Mouse (Mus musculus) monocyte, adult 5-6 weeks (primary cell): ENCODE results near the gene Cog7. TPM values are rescaled to one million over a fixed set of nuclear protein-coding genes. Genes with fewer than 3 reads are reported as not detected.

Experiments
- ATAC-seq: fragments of 153-309, 156-312 bp; replicated peaks from 2 replicates; pipeline ENCODE4 v1.8.0; 2017; ENCODE audit warnings: mild to moderate bottlenecking; ENCODE audit not compliant: low TSS enrichment, insufficient number of reproducible peaks, severe bottlenecking, poor library complexity, low FRiP score
- total RNA-seq: library from RNA; stranded (forward); fragments of 200-1000, 200-491, 200-594 nt; gene quantifications from 3 replicates; pipeline ENCODE4 v1.2.3, GENCODE M21; 2017

The Cog7 gene
- total RNA-seq, 1 experiment from 2014 or later, result 15.1 TPM

- peak; percentile 16 for ATAC-seq
Observed at GRCm38 (mm10) chr7:121961913-121962570, 19.5 kb downstream of the Cog7 start.

GRCm38 (mm10) chr7:121955802-121956201 is 25.7 kb downstream of the Cog7 start:
- ATAC-seq, result no peak

- no peak for ATAC-seq
Observed at GRCm38 (mm10) chr7:121954891-121955669, 26.4 kb downstream of the Cog7 start.

- ATAC-seq, result no peak
Observed at GRCm38 (mm10) chr7:121947513-121947912, 34.0 kb downstream of the Cog7 start.

- ATAC-seq, result no peak
Observed at GRCm38 (mm10) chr7:121946196-121946595, 35.3 kb downstream of the Cog7 start.

GRCm38 (mm10) chr7:121942371-121942770 is 39.1 kb downstream of the Cog7 start:
- ATAC-seq, result no peak

- ATAC-seq, result no peak
Observed at GRCm38 (mm10) chr7:121941640-121942039, 39.9 kb downstream of the Cog7 start.

GRCm38 (mm10) chr7:121941016-121941415 is 40.5 kb downstream of the Cog7 start:
- ATAC-seq, result no peak

GRCm38 (mm10) chr7:121939729-121940128 is 41.8 kb downstream of the Cog7 start:
- no peak for ATAC-seq

- no peak for ATAC-seq
Observed at GRCm38 (mm10) chr7:121939244-121939643, 42.3 kb downstream of the Cog7 start.

GRCm38 (mm10) chr7:121938124-121938891 is 43.2 kb downstream of the Cog7 start:
- ATAC-seq, result no peak

GRCm38 (mm10) chr7:121936861-121937630 is 44.5 kb downstream of the Cog7 start:
- no peak for ATAC-seq

- ATAC-seq, result no peak
Observed at GRCm38 (mm10) chr7:121935906-121936794, 45.4 kb downstream of the Cog7 start.

GRCm38 (mm10) chr7:121934346-121934745 is 47.2 kb downstream of the Cog7 start:
- no peak for ATAC-seq

GRCm38 (mm10) chr7:121933675-121934074 is 47.8 kb downstream of the Cog7 start:
- ATAC-seq, result no peak

- ATAC-seq, result no peak
Observed at GRCm38 (mm10) chr7:121931246-121931645, 50.3 kb downstream of the Cog7 start.

- no peak for ATAC-seq
Observed at GRCm38 (mm10) chr7:121927882-121928281, 53.6 kb downstream of the Cog7 start.

GRCm38 (mm10) chr7:121924361-121924760 is 57.1 kb downstream of the Cog7 start:
- ATAC-seq, result no peak
